Mouse (Mus musculus) liver, postnatal 0 days (tissue): ENCODE data around the gene Shank3. TPM values are rescaled to one million over a fixed set of nuclear protein-coding genes. Genes with fewer than 3 reads are reported as not detected.

ENCODE experiments used
- ATAC-seq: fragments of 200-750 bp; cut with Nextera tagmentation; 2 replicates; pipeline ENCODE4 v1.8.0; 2017; ENCODE audit warnings: mild to moderate bottlenecking, moderate library complexity
- DNase-seq: peaks from one replicate; pipeline ENCODE4 v3.0.0-alpha.2; 2016
- H3K27ac ChIP-seq: fragments of 300-500 bp; sonication (generic); 2 replicates; pipeline ENCODE4 v1.5.1; 2014; ENCODE audit warnings: antibody characterized with exemption, moderate library complexity, mild to moderate bottlenecking, low read depth
- H3K27me3 ChIP-seq: fragments of 300-500 bp; sonication (generic); 2 replicates; pipeline ENCODE4 v1.6.1; 2014; ENCODE audit warnings: low read length, control low read depth, mixed read lengths; ENCODE audit not compliant: insufficient read depth
- H3K36me3 ChIP-seq: fragments of 300-500 bp; sonication (generic); replicated peaks from 2 replicates; pipeline ENCODE4 v1.6.1; 2014; ENCODE audit warnings: mild to moderate bottlenecking, control low read depth, low read length, moderate library complexity, mixed read lengths; ENCODE audit not compliant: insufficient read depth
- H3K4me1 ChIP-seq: fragments of 300-500 bp; sonication (generic); 2 replicates; pipeline ENCODE4 v1.6.1; 2014; ENCODE audit warnings: antibody characterized with exemption, mild to moderate bottlenecking, control low read depth; ENCODE audit not compliant: insufficient read depth
- H3K4me2 ChIP-seq: fragments of 300-500 bp; sonication (generic); 2 replicates; pipeline ENCODE4 v1.6.1; 2014; ENCODE audit warnings: low read depth, mild to moderate bottlenecking, low read length, moderate library complexity, mixed read lengths
- H3K4me3 ChIP-seq: fragments of 300-500 bp; sonication (generic); 2 replicates; pipeline ENCODE4 v1.5.1; 2014; ENCODE audit warnings: low read depth, low read length
- H3K9ac ChIP-seq: fragments of 300-500 bp; sonication (generic); replicated peaks from 2 replicates; pipeline ENCODE4 v1.6.1; 2014; ENCODE audit warnings: mild to moderate bottlenecking, moderate library complexity
- H3K9me3 ChIP-seq: fragments of 300-500 bp; sonication (generic); 2 replicates; pipeline ENCODE4 v1.6.1; 2016; ENCODE audit warnings: mild to moderate bottlenecking, control low read depth, low read length, mixed read lengths
- CTCF ChIP-seq: sonication (generic); IDR thresholded peaks from 2 replicates; pipeline ENCODE4 v1.5.1; 2016; ENCODE audit warnings: antibody characterized with exemption, low read depth
- EP300 ChIP-seq: IDR thresholded peaks from 2 replicates; pipeline ENCODE4 v1.6.1; 2016; ENCODE audit warnings: antibody characterized with exemption, low read depth, mild to moderate bottlenecking
- WGBS: fragments of 180-500 bp; shearing (Covaris S2); extraction: QIAGEN DNeasy Blood & Tissue Kit; methylation state at CpG from one replicate; pipeline ENCODE4 v1.1.7; 2014; ENCODE audit not compliant: insufficient replicate concordance; 5-methylcytosine and 5-hydroxymethylcytosine counted together
- polyA plus RNA-seq: library from polyadenylated mRNA; unstranded; fragments of >200 nt; fragmentation: Nextera tagmentation; extraction: Ambion mirVana; gene quantifications from 2 replicates; pipeline ENCODE4 v1.2.1, GENCODE M21; 2015

Shank3 gene
- polyA plus RNA-seq, 1 experiment from 2014 or later, result 0.81 TPM

DNA sequence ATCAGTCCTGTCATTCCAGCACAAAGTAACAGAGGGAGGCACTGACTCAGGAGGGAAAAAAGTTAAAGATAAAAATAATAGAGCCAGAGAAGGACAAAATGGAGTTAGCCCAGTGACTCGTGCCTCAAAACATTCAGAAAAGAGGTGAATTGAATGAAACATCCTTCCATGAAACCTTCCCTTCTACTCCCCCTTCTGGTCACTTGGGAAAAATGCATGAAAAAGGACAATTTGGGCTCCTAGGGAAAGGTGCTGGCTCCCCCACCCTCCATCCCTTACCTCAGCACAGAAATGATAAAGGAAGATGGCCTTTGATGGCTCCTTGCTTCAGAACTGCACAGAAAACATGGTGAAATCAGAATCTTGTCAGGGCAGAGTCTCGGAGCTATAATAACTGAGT is 30.8 kb upstream of the Shank3 start:
- WGBS, result 33% methylated on average over 2 of the region's 2 CpGs
- DNase-seq, result no peak

DNA sequence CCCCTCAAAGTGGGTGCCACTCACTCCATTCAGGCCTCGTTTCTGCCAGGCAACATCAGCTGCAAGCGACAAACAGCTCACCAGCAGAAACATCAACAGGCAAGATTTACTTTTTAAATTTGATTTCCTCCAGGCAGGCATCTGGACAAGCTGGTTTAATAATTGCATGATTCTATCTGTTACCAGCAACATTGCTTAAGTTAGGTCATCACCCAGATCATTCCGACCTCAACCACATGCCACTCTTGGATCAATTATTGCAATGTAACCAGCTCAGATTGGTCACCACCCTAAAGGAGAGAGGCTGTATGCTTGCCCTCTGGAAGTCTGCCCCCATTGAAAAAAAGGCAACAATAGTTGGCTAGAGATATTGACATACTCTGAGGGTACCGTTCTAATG is 27.9 kb upstream of the Shank3 start:
- no peaks in the 10 kb centered on the region for H3K36me3 ChIP-seq
- no peaks in the 10 kb centered on the region for H3K9me3 ChIP-seq
- H3K4me2 ChIP-seq, result no peak overlapping the region
- no peak for TF ChIP-seq CTCF
- TF ChIP-seq EP300, result no peak
- WGBS, result 81% methylated on average over 4 of the region's 4 CpGs
- H3K9ac ChIP-seq, result no peak overlapping the region
- no peak for ATAC-seq
- H3K4me1 ChIP-seq, result peaks cover 14% of the 10 kb centered on the region
- H3K27ac ChIP-seq, result no peak overlapping the region
- H3K4me3 ChIP-seq, result no peak overlapping the region
- H3K27me3 ChIP-seq, result no peaks in the 10 kb centered on the region
- DNase-seq, result no peak

More for the DNA sequence above, 30.8 kb upstream of the Shank3 start:
- no peak for ATAC-seq
- TF ChIP-seq CTCF, result peak; percentile 73
- TF ChIP-seq EP300, result no peak
- no peak overlapping the region for H3K9ac ChIP-seq
- H3K4me3 ChIP-seq, result no peak overlapping the region
- H3K27ac ChIP-seq, result no peak overlapping the region
- no peaks in the 10 kb centered on the region for H3K36me3 ChIP-seq
- no peaks in the 10 kb centered on the region for H3K9me3 ChIP-seq
- no peaks in the 10 kb centered on the region for H3K27me3 ChIP-seq
- no peaks in the 10 kb centered on the region for H3K4me1 ChIP-seq
- H3K4me2 ChIP-seq, result no peak overlapping the region

DNA sequence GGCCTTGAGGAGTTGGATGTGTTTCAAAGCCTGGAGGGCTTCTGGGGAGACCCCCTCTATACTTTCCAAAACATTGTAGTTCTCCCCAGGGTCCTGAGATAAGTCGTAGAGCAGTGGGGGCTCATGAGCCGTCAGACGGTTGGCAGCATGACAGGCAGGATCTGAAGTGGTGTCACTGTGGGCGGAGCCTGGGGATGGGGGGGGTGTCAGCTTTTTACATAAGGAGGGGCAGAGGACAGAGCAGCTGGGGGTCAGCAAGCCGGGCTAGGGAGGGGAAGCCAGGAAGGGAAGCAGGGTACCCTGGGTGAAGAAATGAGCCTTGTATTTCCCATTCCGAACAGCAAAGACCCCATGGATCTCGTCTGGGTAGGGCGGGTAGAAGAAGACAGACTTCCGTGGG is 26.1 kb upstream of the Shank3 start:
- DNase-seq (no peak), ATAC-seq (no peak)
- H3K27me3 ChIP-seq, result no peaks in the 10 kb centered on the region
- peaks cover 18% of the 10 kb centered on the region for H3K4me1 ChIP-seq
- H3K27ac ChIP-seq, result no peak overlapping the region
- no peak overlapping the region for H3K4me2 ChIP-seq
- H3K9ac ChIP-seq, result no peak overlapping the region
- no peaks in the 10 kb centered on the region for H3K36me3 ChIP-seq
- H3K9me3 ChIP-seq, result no peaks in the 10 kb centered on the region
- no peak overlapping the region for H3K4me3 ChIP-seq
- WGBS, result 75% methylated on average over 9 of the region's 9 CpGs
- no peak for TF ChIP-seq EP300

DNA sequence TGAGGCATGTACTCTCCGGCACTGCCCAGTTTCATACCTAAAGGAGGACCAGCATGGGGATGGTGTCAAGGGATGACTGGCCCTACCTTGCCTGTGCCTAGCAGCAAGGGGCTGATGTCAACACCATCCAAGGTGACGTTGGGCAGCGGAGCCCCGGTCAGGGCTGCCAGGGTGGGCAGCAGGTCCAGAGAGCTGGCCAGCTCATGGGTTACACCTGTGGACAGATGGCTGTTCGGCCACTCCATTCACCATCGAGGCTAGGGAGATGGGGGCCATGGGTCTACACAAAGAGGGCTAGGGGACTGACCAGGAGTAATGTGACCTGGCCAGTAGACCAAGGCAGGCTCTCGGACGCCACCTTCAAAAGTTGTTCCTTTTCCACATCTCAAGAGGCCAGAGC is 25.5 kb upstream of the Shank3 start:
- Histone ChIP-seq H3K9me3 (no peaks in the 10 kb centered on the region), H3K27me3 (no peaks in the 10 kb centered on the region), H3K27ac (no peak overlapping the region), H3K4me1 (peaks cover 18% of the 10 kb centered on the region), H3K4me3 (no peak overlapping the region), H3K9ac (no peak overlapping the region), H3K4me2 (no peak overlapping the region), H3K36me3 (no peaks in the 10 kb centered on the region)
- TF ChIP-seq CTCF, result no peak
- TF ChIP-seq EP300, result no peak
- DNase-seq (no peak), ATAC-seq (no peak)
- 88% methylated on average over 8 of the region's 8 CpGs for WGBS

GRCm38 (mm10) chr15:89474596-89475292 is 24.7 kb upstream of the Shank3 start:
- H3K4me2 ChIP-seq, result peak overlapping the region; percentile 84; the same call in 1 of the 2 replicates
- no peak overlapping the region for H3K4me3 ChIP-seq
- DNase-seq (no peak), ATAC-seq (no peak)
- H3K9me3 ChIP-seq, result no peaks in the 10 kb centered on the region
- no peak overlapping the region for H3K27ac ChIP-seq
- H3K36me3 ChIP-seq, result no peaks in the 10 kb centered on the region
- H3K27me3 ChIP-seq, result no peaks in the 10 kb centered on the region
- peaks cover 18% of the 10 kb centered on the region for H3K4me1 ChIP-seq
- H3K9ac ChIP-seq, result no peak overlapping the region
- 90% methylated on average over 18 of the region's 19 CpGs for WGBS
- TF ChIP-seq EP300 (no peak), CTCF (no peak)

DNA sequence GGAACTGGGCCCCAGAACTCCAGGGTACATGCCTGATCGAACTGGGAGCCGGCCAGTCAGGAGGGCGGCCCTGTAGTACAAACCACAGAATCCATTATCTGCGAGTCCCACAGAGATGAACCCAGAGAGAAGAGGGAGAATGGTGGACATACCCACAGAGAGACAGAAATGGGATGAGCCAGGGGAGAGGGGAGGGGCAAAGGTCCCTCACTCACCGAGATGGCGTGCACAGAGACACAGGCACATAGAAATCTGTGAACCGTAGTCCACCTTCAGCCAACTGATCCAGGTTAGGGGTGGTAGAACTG is 24.2 kb upstream of the Shank3 start:
- peak overlapping the region; percentile 84 for H3K4me2 ChIP-seq
- peak overlapping the region; percentile 59 for H3K4me3 ChIP-seq
- H3K9ac ChIP-seq, result peak overlapping the region; percentile 66
- no peak for DNase-seq
- peaks cover 18% of the 10 kb centered on the region for H3K4me1 ChIP-seq
- H3K27me3 ChIP-seq, result no peaks in the 10 kb centered on the region
- WGBS, result 60% methylated on average over 7 of the region's 7 CpGs
- TF ChIP-seq CTCF, result no peak
- no peak for TF ChIP-seq EP300
- H3K9me3 ChIP-seq, result no peaks in the 10 kb centered on the region
- H3K27ac ChIP-seq, result no peak overlapping the region
- H3K36me3 ChIP-seq, result no peaks in the 10 kb centered on the region
- ATAC-seq, result no peak
